ENCODE assay signal across 9 mouse cellular contexts in genomic region chr4:88640704-88641076, GRCm38 (mm10). TPM values are rescaled to one million over a fixed set of nuclear protein-coding genes. Genes with fewer than 3 reads are reported as not detected.
DNase-seq lines count a peak whose midpoint lies in the region; ATAC-seq and TF ChIP-seq lines count a peak whose summit lies in the region.
"Had no signal": no experiment of that assay in that cellular context is flagged by ENCODE, and none has a peak within 500 bp of the region (broad histone marks: within the 10 kb centered on the region; RNA-seq: fewer than 3 reads in every experiment).

No protein-coding gene starts in this region.

- H3K27ac ChIP-seq in MEL (ENCODE audit: control insufficient read depth, low read depth, low read length) = no peak overlapping the region
- no peak overlapping the region; the same call in 1 of the 2 replicates for H3K27ac ChIP-seq in heart, postnatal 0 days (ENCODE audit: low read depth)
- H3K27ac ChIP-seq in macrophage = no peak overlapping the region

- no peaks in the 10 kb centered on the region; a peak in 1 of 4 replicates for H3K27me3 ChIP-seq in MEL (ENCODE audit: control insufficient read depth in 1 of 2, insufficient read depth in 2 of 2, low read length in 2 of 2)
- no peaks in the 10 kb centered on the region for H3K27me3 ChIP-seq in heart, postnatal 0 days (ENCODE audit: control insufficient read depth, insufficient read depth, low read length)

- H3K4me3 ChIP-seq in MEL (ENCODE audit: control insufficient read depth in 1 of 2, insufficient read depth in 1 of 2, low read depth in 2 of 2, low read length in 2 of 2) (peak overlapping the region; percentile 65 to 71), macrophage (ENCODE audit: inconsistent target) (peak overlapping the region; percentile 55)
- peak overlapping the region; percentile 52 for H3K4me3 ChIP-seq in heart, postnatal 0 days (ENCODE audit: low read depth, low read length)

- no peak for TF ChIP-seq POLR2A in MEL (IDR thresholded peaks at IDR 0.05; ENCODE audit: control insufficient read depth in 1 of 2, insufficient read depth in 1 of 2, low read depth in 1 of 2, low read length in 2 of 2, poor library complexity in 1 of 2)

- peak; percentile 88 for DNase-seq in heart, adult 11 months
- DNase-seq in heart, postnatal 25 days (ENCODE audit: low spot score) = no peak
- DNase-seq in MEL (ENCODE audit: low read depth, low spot score) = no peak
- no peak for DNase-seq in heart, postnatal 0 days (ENCODE audit: low spot score)
- no peak for DNase-seq in T-cell, adult 2 months (ENCODE audit: low spot score)
- DNase-seq in retina, embryonic 14.5 days (ENCODE audit: low spot score) = no peak
- DNase-seq in cerebellum, adult 18-20 months = no peak

- no peaks in the 10 kb centered on the region for H3K4me1 ChIP-seq in MEL (ENCODE audit: control insufficient read depth in 1 of 2, insufficient read depth in 2 of 2, low read length in 2 of 2)
- no peaks in the 10 kb centered on the region for H3K4me1 ChIP-seq in heart, postnatal 0 days (ENCODE audit: control insufficient read depth, insufficient read depth)

- H3K4me2 ChIP-seq in heart, postnatal 0 days (ENCODE audit: low read depth, low read length) = peak overlapping the region; percentile 53

- H3K9me3 ChIP-seq in MEL (replicated peaks; ENCODE audit: insufficient read depth, low read length) = no peaks in the 10 kb centered on the region
- no peaks in the 10 kb centered on the region for H3K9me3 ChIP-seq in heart, postnatal 0 days (replicated peaks; ENCODE audit: control insufficient read depth, low read length)

- H3K79me2 ChIP-seq in MEL (ENCODE audit: control insufficient read depth, insufficient read depth, low read length, poor library complexity) (no peaks in the 10 kb centered on the region), macrophage (ENCODE audit: inconsistent target) (no peaks in the 10 kb centered on the region)

- intact Hi-C loops in heart, postnatal 25 days (cut with DNase I) = loop anchor here (2.0 kb wide), 1 partner anchor 88 kb away; no protein-coding TSS in a partner anchor

- no peaks in the 10 kb centered on the region for H3K36me3 ChIP-seq in MEL (ENCODE audit: control insufficient read depth in 1 of 2, insufficient read depth in 2 of 2, low read length in 2 of 2)
- H3K36me3 ChIP-seq in heart, postnatal 0 days (replicated peaks; ENCODE audit: control insufficient read depth, insufficient read depth, low read length) = no peaks in the 10 kb centered on the region
- H3K36me3 ChIP-seq in macrophage (ENCODE audit: inconsistent target) = no peaks in the 10 kb centered on the region

- WGBS in heart, postnatal 0 days = 35% methylated on average over 8 of the region's 8 CpGs
- WGBS in macrophage (ENCODE audit: missing documents) = 13% methylated on average over 8 of the region's 8 CpGs

- peak; percentile 7; the same call in 1 of the 2 replicates for ATAC-seq in heart, postnatal 0 days (ENCODE audit: insufficient read depth, low read depth)

- no peak for TF ChIP-seq EP300 in MEL (IDR thresholded peaks at IDR 0.05; ENCODE audit: low read depth in 1 of 2, low read length in 2 of 2)
- TF ChIP-seq EP300 in heart, postnatal 0 days (IDR thresholded peaks at IDR 0.05; ENCODE audit: low read depth) = no peak

- no peak overlapping the region for H3K9ac ChIP-seq in MEL (ENCODE audit: control insufficient read depth, low read depth, low read length, poor library complexity, severe bottlenecking)
- peak overlapping the region; percentile 52 for H3K9ac ChIP-seq in heart, postnatal 0 days (replicated peaks; ENCODE audit: low read depth, low read length)

- no peak for TF ChIP-seq CTCF in MEL (IDR thresholded peaks at IDR 0.05 in 2 of 3, conservative IDR thresholded peaks at IDR 0.05 in 1 of 3; ENCODE audit: control insufficient read depth in 1 of 3, insufficient read depth in 1 of 3, low read depth in 2 of 3, low read length in 3 of 3, poor library complexity in 1 of 3, severe bottlenecking in 1 of 3)
- TF ChIP-seq CTCF in heart, postnatal 0 days (IDR thresholded peaks at IDR 0.05; ENCODE audit: low read depth) = no peak

- no peak for TF ChIP-seq RAD21 in MEL (IDR thresholded peaks at IDR 0.05; ENCODE audit: low read depth, low read length)

TF ChIP-seq in MEL, 35 proteins besides CTCF, POLR2A, EP300 and RAD21:
- TF ChIP-seq NELFE (IDR thresholded peaks at IDR 0.05; ENCODE audit: low read depth, low read length) = no peak
- no peak for TF ChIP-seq ZNF384 (IDR thresholded peaks at IDR 0.05; ENCODE audit: low read depth, low read length)
- TF ChIP-seq ELF1 (IDR thresholded peaks at IDR 0.05; ENCODE audit: low read depth, low read length) = no peak
- TF ChIP-seq MAX (IDR thresholded peaks at IDR 0.05; ENCODE audit: low read length) = no peak
- TF ChIP-seq MYC (IDR thresholded peaks at IDR 0.05; ENCODE audit: low read depth, low read length) = no peak
- no peak for TF ChIP-seq TCF12 (IDR thresholded peaks at IDR 0.05; ENCODE audit: low read depth, low read length)
- TF ChIP-seq TBP (IDR thresholded peaks at IDR 0.05; ENCODE audit: low read depth, low read length) = no peak
- TF ChIP-seq GATA1 (IDR thresholded peaks at IDR 0.05; ENCODE audit: low read depth, low read length) = no peak
- TF ChIP-seq USF1 (IDR thresholded peaks at IDR 0.05; ENCODE audit: low read depth, low read length) = no peak
TF ChIP-seq in MEL: peak in this region for 0.

RNA-seq across cellular contexts. Expression of gene Ifna13, which starts 3.6 kb away (rescaled TPM):
- not detected for total RNA-seq in heart, postnatal 25 days (2021)
- total RNA-seq in MEL (2012; rRNA removed) = not detected in 2 replicates
- polyA plus RNA-seq in MEL (2012; ENCODE audit: insufficient read depth in 1 of 2, insufficient read length in 2 of 2, low read depth in 1 of 2, low replicate concordance in 2 of 2, missing spikeins in 1 of 2) (not detected), macrophage (2018) (not detected in 3 replicates)
- not detected in 2 replicates for total RNA-seq in heart, postnatal 0 days (2014; rRNA removed; ENCODE audit: low replicate concordance)
- not detected in 2 replicates for polyA plus RNA-seq in heart, postnatal 0 days (2015; fragmentation: Nextera tagmentation; extraction: Ambion mirVana)
- not detected for total RNA-seq in macrophage (2018; cell fraction: chromatin; rRNA removed)
- not detected for total RNA-seq in macrophage (2018; cell fraction: cytosol; rRNA removed)
- not detected for total RNA-seq in macrophage (2018; cell fraction: nucleus; rRNA removed)
- total RNA-seq: left cerebral cortex, postnatal 25 days had no signal

RNA-seq across cellular contexts. Expression of gene C87499, which starts 6.5 kb away (rescaled TPM):
- not detected for total RNA-seq in heart, postnatal 25 days (2021)
- total RNA-seq in MEL (2012; rRNA removed) = not detected in 2 replicates
- polyA plus RNA-seq in MEL (2012; ENCODE audit: insufficient read depth in 1 of 2, insufficient read length in 2 of 2, low read depth in 1 of 2, low replicate concordance in 2 of 2, missing spikeins in 1 of 2) (not detected), macrophage (2018) (not detected in 3 replicates)
- total RNA-seq in heart, postnatal 0 days (2014; rRNA removed; ENCODE audit: low replicate concordance) = not detected in 2 replicates
- not detected in 2 replicates for polyA plus RNA-seq in heart, postnatal 0 days (2015; fragmentation: Nextera tagmentation; extraction: Ambion mirVana)
- total RNA-seq in macrophage (2018; cell fraction: chromatin; rRNA removed) = not detected
- total RNA-seq in macrophage (2018; cell fraction: cytosol; rRNA removed) = not detected
- not detected for total RNA-seq in macrophage (2018; cell fraction: nucleus; rRNA removed)
- total RNA-seq: left cerebral cortex, postnatal 25 days had no signal

RNA-seq across cellular contexts. Expression of gene Ifna16, which starts 36.0 kb away (rescaled TPM):
- total RNA-seq in heart, postnatal 25 days (2021) = not detected
- total RNA-seq in MEL (2012; rRNA removed) = not detected in 2 replicates
- polyA plus RNA-seq in MEL (2012; ENCODE audit: insufficient read depth in 1 of 2, insufficient read length in 2 of 2, low read depth in 1 of 2, low replicate concordance in 2 of 2, missing spikeins in 1 of 2) (not detected), macrophage (2018) (not detected in 3 replicates)
- not detected in 2 replicates for total RNA-seq in heart, postnatal 0 days (2014; rRNA removed; ENCODE audit: low replicate concordance)
- polyA plus RNA-seq in heart, postnatal 0 days (2015; fragmentation: Nextera tagmentation; extraction: Ambion mirVana) = not detected in 2 replicates
- total RNA-seq in macrophage (2018; cell fraction: chromatin; rRNA removed) = not detected
- not detected for total RNA-seq in macrophage (2018; cell fraction: cytosol; rRNA removed)
- total RNA-seq in macrophage (2018; cell fraction: nucleus; rRNA removed) = not detected
- total RNA-seq: left cerebral cortex, postnatal 25 days had no signal

RNA-seq across cellular contexts. Expression of gene Ifna12, which starts 37.5 kb away (rescaled TPM):
- not detected for total RNA-seq in heart, postnatal 25 days (2021)
- not detected in 2 replicates for total RNA-seq in MEL (2012; rRNA removed)
- polyA plus RNA-seq in MEL (2012; ENCODE audit: insufficient read depth in 1 of 2, insufficient read length in 2 of 2, low read depth in 1 of 2, low replicate concordance in 2 of 2, missing spikeins in 1 of 2) (not detected), macrophage (2018) (not detected in 3 replicates)
- not detected in 2 replicates for total RNA-seq in heart, postnatal 0 days (2014; rRNA removed; ENCODE audit: low replicate concordance)
- not detected in 2 replicates for polyA plus RNA-seq in heart, postnatal 0 days (2015; fragmentation: Nextera tagmentation; extraction: Ambion mirVana)
- total RNA-seq in macrophage (2018; cell fraction: chromatin; rRNA removed) = not detected
- total RNA-seq in macrophage (2018; cell fraction: cytosol; rRNA removed) = not detected
- total RNA-seq in macrophage (2018; cell fraction: nucleus; rRNA removed) = not detected
- total RNA-seq: left cerebral cortex, postnatal 25 days had no signal

RNA-seq across cellular contexts. Expression of gene Ifna2, which starts 43.0 kb away (rescaled TPM):
- total RNA-seq in heart, postnatal 25 days (2021) = not detected
- total RNA-seq in MEL (2012; rRNA removed) = not detected in 2 replicates
- polyA plus RNA-seq in MEL (2012; ENCODE audit: insufficient read depth in 1 of 2, insufficient read length in 2 of 2, low read depth in 1 of 2, low replicate concordance in 2 of 2, missing spikeins in 1 of 2) (not detected), macrophage (2018) (not detected in 3 replicates)
- not detected in 2 replicates for total RNA-seq in heart, postnatal 0 days (2014; rRNA removed; ENCODE audit: low replicate concordance)
- not detected in 2 replicates for polyA plus RNA-seq in heart, postnatal 0 days (2015; fragmentation: Nextera tagmentation; extraction: Ambion mirVana)
- 1 to 10 TPM in 1 of 26 experiments, not detected in 25; 3.8 TPM for total RNA-seq in macrophage (2018; cell fraction: chromatin; rRNA removed)
- total RNA-seq in macrophage (2018; cell fraction: cytosol; rRNA removed) = 1 to 10 TPM in 1 of 26 experiments, under 1 TPM in 6, not detected in 19; 0.10 to 2.6 (median 0.24) TPM
- total RNA-seq in macrophage (2018; cell fraction: nucleus; rRNA removed) = 10 to 100 TPM in 1 of 26 experiments, 1 to 10 TPM in 3, not detected in 22; 1.1 to 14.6 (median 3.2) TPM
- total RNA-seq: left cerebral cortex, postnatal 25 days had no signal
